Mouse (Mus musculus): ENCODE measurements around the gene Gpatch1.

GRCm38 (mm10) chr7:35230333-35230732 lies 87.9 kb downstream of the Gpatch1 start:
- no peak for TF ChIP-seq HCFC1 (IDR thresholded peaks at IDR 0.05; ENCODE audit: borderline replicate concordance, insufficient read depth, low read length)
- TF ChIP-seq MAFK (IDR thresholded peaks at IDR 0.05; ENCODE audit: insufficient read depth, low read depth, low read length), result no peak

Measured in ES-E14 (cell line).